Mouse (Mus musculus): Measurements from ENCODE around the gene Gm20870. TPM values are rescaled to one million over a fixed set of nuclear protein-coding genes. Genes with fewer than 3 reads are reported as not detected.
"Not testable (repeated sequence)": the region's sequence is repeated elsewhere in the genome, so short reads cannot be mapped to it uniquely, and the experiment has no call there.

The Gm20870 gene
- not detected in 2 replicates for polyA plus RNA-seq (2015; fragmentation: Nextera tagmentation; extraction: Ambion mirVana)

DNA sequence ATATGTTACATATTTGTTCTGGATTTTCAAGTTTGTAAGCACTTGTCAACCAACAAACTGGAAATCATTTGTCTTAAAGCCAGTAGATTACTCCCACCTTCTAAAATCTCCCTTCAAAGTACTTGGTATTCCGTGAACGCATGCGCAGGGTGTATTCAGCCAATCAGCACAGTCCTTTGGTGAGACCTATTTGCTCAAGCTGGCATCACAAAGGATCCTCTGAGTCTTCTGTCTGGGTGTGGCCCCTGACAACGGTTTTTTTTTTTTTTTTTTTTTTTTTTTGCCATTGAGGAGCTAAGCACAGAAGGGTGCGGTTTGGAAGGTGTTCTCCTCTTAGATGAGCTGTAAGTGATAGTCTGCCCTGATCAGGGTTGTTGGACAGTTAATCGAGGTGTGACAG, at the start of gene Gm20870:
TSS of gene Gm20870 (plus strand) at position 301 of the 400 bp plus-strand sequence.
- H3K9ac ChIP-seq; H3K4me2 ChIP-seq; H3K9me3 ChIP-seq; H3K4me3 ChIP-seq; ATAC-seq (ENCODE audit: low FRiP score, low read depth); H3K27ac ChIP-seq (replicated peaks); H3K36me3 ChIP-seq; H3K27me3 ChIP-seq; H3K4me1 ChIP-seq (replicated peaks): not testable (repeated sequence)
- WGBS = no CpG with 5 or more reads among the region's 6 CpGs

Other genes starting within 250 kb of the Gm20870 start
- gene Gm20869, start 222.6 kb upstream of the Gm20870 start, polyA plus RNA-seq (2015; fragmentation: Nextera tagmentation; extraction: Ambion mirVana) = not detected in 2 replicates